Mouse (Mus musculus) lung, adult 2 months (tissue): ENCODE results near the gene Rai14.

Source experiments
- CTCF ChIP-seq: fragments of 200-500 bp; IDR thresholded peaks from 2 replicates; pipeline ENCODE4 v1.5.1; 2011; ENCODE audit warnings: mild to moderate bottlenecking, low read length, control low read depth; ENCODE audit not compliant: insufficient read depth
- POLR2A ChIP-seq: fragments of 200-500 bp; IDR thresholded peaks from 2 replicates; pipeline ENCODE4 v1.6.1; 2011; ENCODE audit warnings: low read depth, mild to moderate bottlenecking, control low read depth, low read length, borderline replicate concordance; ENCODE audit errors: extremely low read depth

DNA sequence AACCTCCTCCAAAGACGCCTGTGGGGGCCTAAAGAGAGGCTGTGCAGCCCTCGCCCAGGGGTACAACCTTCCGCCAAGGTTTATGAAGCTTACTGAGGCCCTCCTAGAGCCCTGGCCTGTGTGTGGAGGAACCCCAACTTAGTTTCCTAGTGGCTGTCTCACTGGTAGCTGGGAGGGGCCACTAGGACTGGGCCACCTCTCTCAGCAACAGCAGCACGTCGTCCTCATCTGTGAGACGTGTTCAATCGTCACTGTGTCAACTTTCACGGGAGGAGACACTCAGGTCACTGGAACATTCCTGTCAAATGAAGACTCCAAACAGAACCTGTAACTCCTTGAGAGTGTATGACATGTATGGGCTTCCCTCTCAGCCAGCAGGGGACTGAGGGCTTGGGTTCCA lies 8.0 kb downstream of the Rai14 start:
- TF ChIP-seq POLR2A (no peak), CTCF (no peak)
